Mouse (Mus musculus) activated CD4-positive, CD25-positive, alpha-beta regulatory T cell, adult 9 weeks (primary cell): Measurements from ENCODE around the gene Ier5. TPM values are rescaled to one million over a fixed set of nuclear protein-coding genes. Genes with fewer than 3 reads are reported as not detected.

Source experiments
- polyA plus RNA-seq: library from polyadenylated mRNA; unstranded; fragments of 100-300 nt; shearing (Covaris generic); gene quantifications from one replicate; pipeline ENCODE4 v1.2.1, GENCODE M21; 2017

Ier5 gene
- 10.5 TPM for polyA plus RNA-seq

DNA sequence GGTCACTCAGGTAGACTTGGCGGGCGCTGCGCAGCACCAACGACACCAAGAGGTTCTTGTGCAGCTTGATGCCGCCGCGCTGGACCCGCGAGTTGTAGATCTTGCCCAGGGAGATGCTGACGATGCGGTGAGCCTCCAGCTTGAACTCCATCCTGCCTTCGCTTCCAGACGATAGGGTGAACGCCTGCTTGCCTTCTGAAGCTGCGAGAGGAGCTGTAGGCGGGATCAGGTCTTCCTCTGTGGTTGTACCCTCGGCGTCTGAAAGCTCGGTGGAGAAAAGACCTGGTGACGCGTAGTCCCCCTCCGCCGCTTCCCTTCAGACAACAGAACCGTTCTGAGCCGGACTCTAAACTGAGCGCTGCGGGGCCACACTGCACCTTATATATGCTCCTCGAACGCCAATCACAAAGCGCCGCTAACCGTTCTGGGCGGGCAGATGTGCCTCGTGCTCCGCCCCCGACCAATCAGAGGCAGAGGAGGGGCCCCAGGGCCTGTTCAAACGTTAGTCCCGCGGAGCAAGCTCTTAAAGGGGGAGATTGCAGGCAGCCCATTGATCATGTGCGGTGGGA, at the start of gene Ier5:
Ier5 (minus strand) TSS at position 357 of the 569 bp plus-strand sequence.

DNA sequence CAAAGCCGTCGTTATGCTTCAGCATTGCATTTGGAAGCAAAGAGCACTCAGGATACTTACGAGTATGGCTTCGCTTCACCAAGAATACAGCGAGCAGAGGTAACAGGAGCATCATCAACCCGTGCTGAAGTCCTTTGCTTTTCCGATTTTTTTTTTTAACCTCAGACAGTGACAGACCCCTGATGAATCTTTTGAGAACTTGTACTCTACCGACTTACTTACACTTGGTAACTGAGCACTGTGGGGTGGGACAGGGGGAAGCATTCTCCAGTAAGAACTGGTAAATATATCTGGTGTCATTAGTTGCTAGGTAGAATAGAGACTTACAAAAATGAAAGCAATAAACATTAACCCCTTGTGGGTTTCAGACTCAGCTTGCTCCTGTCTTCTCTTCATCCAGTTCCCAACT, 47.1 kb upstream of the Ier5 start, which contains the start of gene Mr1:
Mr1 (minus strand) TSS at position 243 of the 409 bp plus-strand sequence.

Other genes with a start within 250 kb of the Ier5 start
- gene Cacna1e, start 215.1 kb downstream of the Ier5 start, polyA plus RNA-seq: 0.09 TPM
- gene Mr1, start 47.2 kb upstream of the Ier5 start, polyA plus RNA-seq: 23.6 TPM
- gene Stx6, start 59.1 kb upstream of the Ier5 start, polyA plus RNA-seq: 62.9 TPM
- gene BC034090, start 144.8 kb upstream of the Ier5 start, polyA plus RNA-seq: 2.0 TPM